Mouse (Mus musculus) G1E (cell line): ENCODE data around the gene Fstl1.

Source experiments
- CTCF ChIP-seq: IDR thresholded peaks from 2 replicates; pipeline ENCODE4 v1.5.1; 2012; ENCODE audit warnings: low read depth, low read length, inconsistent platforms, mixed read lengths
- TAL1 ChIP-seq: conservative IDR thresholded peaks from 2 replicates; pipeline ENCODE4 v1.6.1; 2012; ENCODE audit warnings: low read depth, low read length, inconsistent platforms, mixed read lengths

GRCm38 (mm10) chr16:37856327-37856726 is 79.7 kb downstream of the Fstl1 start:
- TF ChIP-seq CTCF, result no peak
- TF ChIP-seq TAL1, result no peak
